In the genomic region with DNA sequence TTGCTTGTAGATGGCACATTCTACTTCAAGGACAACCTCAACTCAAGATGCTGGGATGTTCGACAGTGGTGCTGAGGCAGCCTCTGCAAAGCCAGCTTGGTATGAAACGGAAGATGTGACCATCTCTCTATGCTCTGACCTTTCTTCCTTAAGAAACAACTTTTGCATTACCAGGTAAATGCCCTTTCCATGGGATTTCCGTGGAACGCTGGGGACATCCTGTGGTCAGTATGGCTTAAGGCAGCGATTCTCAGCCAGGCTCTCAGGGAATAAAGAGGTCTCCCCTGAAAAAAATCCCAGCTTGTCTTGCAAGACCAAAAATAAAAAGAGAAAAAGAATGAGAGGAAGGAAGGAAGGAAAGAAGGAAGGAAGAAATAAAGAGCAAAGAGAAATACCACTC, we compare ENCODE assay signal across 9 mouse cellular contexts.
A peak's percentile ranks its signal among the peaks of the same experiment; 100 is the strongest.
DNase-seq lines count a peak whose midpoint lies in the region; ATAC-seq lines count a peak whose summit lies in the region.
"Had no signal": no experiment of that assay in that cellular context is flagged by ENCODE, and none has a peak within 500 bp of the region (broad histone marks: within the 10 kb centered on the region; RNA-seq: fewer than 3 reads in every experiment).

No protein-coding gene starts in this region.

- H3K4me1 ChIP-seq in intestine, embryonic 14.5 days (replicated peaks; ENCODE audit: control insufficient read depth, insufficient read depth, low read length) = peaks cover 3% of the 10 kb centered on the region; the same call in 1 of the 2 replicates
- no peaks in the 10 kb centered on the region for H3K4me1 ChIP-seq in intestine, embryonic 16.5 days (ENCODE audit: control insufficient read depth, insufficient read depth, low read length)

- ATAC-seq in intestine, embryonic 14.5 days (replicated peaks; ENCODE audit: low FRiP score, low TSS enrichment, low read depth) = no peak
- ATAC-seq in intestine, embryonic 16.5 days = no peak
- no peak for ATAC-seq in CD4-positive, CD25-positive, alpha-beta regulatory T cell, adult 4 months

- DNase-seq in intestine, embryonic 14.5 days (ENCODE audit: low spot score) = peak; percentile 67
- peak; percentile 9 for DNase-seq in 3T3-L1 (ENCODE audit: low read depth, low spot score)
- DNase-seq in Muller cell, postnatal 12 days (ENCODE audit: inconsistent ontology term) = peak; percentile 45
- peak; percentile 64 to 67 for DNase-seq in kidney, adult 8-10 months
- peak; percentile 7 for DNase-seq in yolk sac, embryonic 10.5 days (ENCODE audit: low spot score)
- DNase-seq in natural killer cell, adult 2 months (ENCODE audit: low spot score in 2 of 2) = no peak

- no peaks in the 10 kb centered on the region for H3K36me3 ChIP-seq in intestine, embryonic 14.5 days (ENCODE audit: control insufficient read depth, insufficient read depth, low read length)
- H3K36me3 ChIP-seq in intestine, embryonic 16.5 days (ENCODE audit: control insufficient read depth, insufficient read depth, low read length) = no peaks in the 10 kb centered on the region

- no peak overlapping the region for H3K9ac ChIP-seq in intestine, embryonic 14.5 days (ENCODE audit: low read length)
- H3K9ac ChIP-seq in intestine, embryonic 16.5 days (ENCODE audit: low read depth, low read length) = no peak overlapping the region

- H3K27ac ChIP-seq in intestine, embryonic 14.5 days (ENCODE audit: low read depth) = no peak overlapping the region
- H3K27ac ChIP-seq in intestine, embryonic 16.5 days (ENCODE audit: low read length) = no peak overlapping the region

- H3K27me3 ChIP-seq in intestine, embryonic 14.5 days (replicated peaks; ENCODE audit: control insufficient read depth, insufficient read depth, low read length) = no peaks in the 10 kb centered on the region
- H3K27me3 ChIP-seq in intestine, embryonic 16.5 days (replicated peaks; ENCODE audit: control insufficient read depth, insufficient read depth, low read length) = no peaks in the 10 kb centered on the region

- H3K4me2 ChIP-seq in intestine, embryonic 14.5 days (ENCODE audit: low read length) = no peak overlapping the region
- H3K4me2 ChIP-seq in intestine, embryonic 16.5 days (ENCODE audit: low read depth, low read length) = no peak overlapping the region

- H3K4me3 ChIP-seq in intestine, embryonic 14.5 days (ENCODE audit: low read depth, low read length) = no peak overlapping the region
- H3K4me3 ChIP-seq in intestine, embryonic 16.5 days (ENCODE audit: low read length) = no peak overlapping the region
- H3K4me3 ChIP-seq: myocyte had no signal

- whole genome bisulfite sequencing in intestine, embryonic 14.5 days = 40% methylated on average over 5 of the region's 5 CpGs
- WGBS in intestine, embryonic 16.5 days = 38% methylated on average over 5 of the region's 5 CpGs

- H3K9me3 ChIP-seq in intestine, embryonic 14.5 days (ENCODE audit: control insufficient read depth, low read length) = no peaks in the 10 kb centered on the region
- H3K9me3 ChIP-seq in intestine, embryonic 16.5 days (ENCODE audit: control insufficient read depth, low read length) = no peaks in the 10 kb centered on the region

Comparison
In these comparisons a context has a peak if more than half of its experiments do, and no peak if none do; other contexts are left out.
1. DNase-seq: peak in intestine, embryonic 14.5 days (single experiment), 3T3-L1 (single experiment), Muller cell, postnatal 12 days (single experiment), kidney, adult 8-10 months (2 of 2) and yolk sac, embryonic 10.5 days (single experiment); none in natural killer cell, adult 2 months (0 of 2).